Mouse (Mus musculus) brain, adult 2 months (tissue): ENCODE measurements at regions not wholly inside any gene's neighbourhood (a gene's known extent, or its start where the extent isn't known, plus 50 kb on each side); places are given as distances from the start of the nearest gene placed in this dataset.
A peak's percentile ranks its signal among the peaks of the same experiment; 100 is the strongest.
"Not testable (repeated sequence)": the region's sequence is repeated elsewhere in the genome, so short reads cannot be mapped to it uniquely, and the experiment has no call there.

Experiments
- DNase-seq: peaks from one replicate; pipeline ENCODE4 v3.0.0; 2011; ENCODE audit warnings: low read depth, low spot score

DNA sequence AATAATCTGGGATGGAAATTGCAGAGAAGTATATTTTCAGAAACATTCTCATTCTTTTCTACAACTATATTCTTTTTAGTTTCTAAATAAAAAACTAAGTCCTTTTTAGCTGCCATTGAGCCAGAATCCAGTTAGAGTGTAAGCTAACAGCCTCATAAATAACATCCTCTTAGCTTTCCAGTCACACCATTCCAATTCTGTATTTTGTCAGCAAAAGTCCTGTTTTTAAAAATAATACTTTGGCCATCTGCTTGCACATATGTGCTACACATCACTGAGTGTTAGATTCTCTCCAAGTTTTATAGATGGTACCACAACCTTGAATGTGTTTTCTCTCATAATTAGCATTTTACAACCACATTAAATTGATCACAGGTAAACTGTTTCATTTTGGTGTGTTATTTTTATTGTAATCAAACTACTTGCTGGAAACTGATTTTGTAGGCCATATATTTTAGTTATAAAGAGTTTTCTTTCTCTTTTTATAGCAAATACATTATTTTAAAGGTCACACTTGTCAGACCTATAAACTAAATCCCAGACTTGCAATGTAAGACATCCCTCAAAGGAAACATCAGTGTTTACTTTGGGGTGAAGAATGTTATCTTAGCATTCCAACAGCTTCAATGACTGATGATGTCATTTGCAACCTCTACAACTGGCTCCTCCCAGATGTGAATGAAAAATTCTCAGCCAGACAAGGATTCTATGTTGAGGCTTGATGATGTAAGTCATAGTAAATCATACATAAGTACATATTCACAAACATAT is 1878.9 kb upstream of the Flrt2 start:
- DNase-seq: peak; percentile 68

- no peak for DNase-seq
Observed at GRCm38 (mm10) chr12:93850944-93851520, 1841.0 kb upstream of the Flrt2 start.

GRCm38 (mm10) chr12:93851660-93852059 is 1840.4 kb upstream of the Flrt2 start:
- DNase-seq: no peak

- peak; percentile 1 for DNase-seq
Observed at GRCm38 (mm10) chr12:93885946-93886345, 1806.1 kb upstream of the Flrt2 start.

- DNase-seq: no peak
Observed at GRCm38 (mm10) chr12:93890109-93890508, 1801.9 kb upstream of the Flrt2 start.

DNA sequence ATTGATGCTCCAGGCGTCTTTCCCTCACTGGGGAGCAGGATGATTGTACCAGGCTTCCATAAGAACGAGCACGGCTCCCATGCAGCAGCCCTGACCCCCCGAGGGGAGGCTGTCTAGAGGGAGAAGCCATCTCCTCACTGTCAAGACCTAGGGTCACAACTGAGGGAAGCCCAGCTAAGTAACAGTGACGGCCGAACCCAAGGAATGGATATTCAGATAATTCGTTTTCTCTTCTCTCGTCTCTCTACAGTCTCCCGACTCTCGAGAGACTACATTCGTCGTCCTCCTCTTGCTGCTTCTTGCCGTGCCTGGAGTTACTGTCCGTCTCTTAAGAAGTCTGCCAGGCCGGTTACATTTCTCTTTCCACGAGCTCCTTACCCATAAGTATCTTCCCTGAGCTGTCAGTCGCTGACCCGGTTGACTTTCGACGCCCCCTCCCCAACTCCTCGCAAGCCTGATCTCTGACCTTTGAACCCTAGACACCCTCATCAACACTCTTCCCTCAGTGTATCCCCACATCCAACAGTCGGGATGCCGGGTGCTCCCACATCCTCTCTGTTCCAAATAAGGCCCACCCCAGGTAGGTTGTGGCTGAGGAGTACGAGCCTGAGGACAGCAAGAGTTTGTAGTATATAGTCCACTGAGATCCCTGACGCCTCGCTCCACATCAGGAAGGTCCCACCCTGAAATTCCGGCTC is 1763.3 kb upstream of the Flrt2 start:
- DNase-seq: not testable (repeated sequence)

DNA sequence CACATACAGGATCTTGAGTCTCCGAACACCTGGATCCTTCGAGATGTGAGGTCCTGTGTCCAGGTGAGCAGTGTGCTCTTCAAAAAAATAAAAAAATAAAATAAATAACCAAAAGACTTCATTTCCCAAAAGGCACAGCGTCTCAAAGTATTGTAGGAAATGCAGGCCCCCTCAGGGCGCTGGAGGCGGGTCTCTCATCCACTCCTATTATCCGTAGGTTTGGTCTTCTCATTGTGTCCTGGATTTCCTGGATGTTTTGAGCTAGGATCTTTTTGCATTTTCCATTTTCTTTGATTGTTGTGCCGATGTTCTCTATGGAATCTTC is 1762.8 kb upstream of the Flrt2 start:
- DNase-seq: not testable (repeated sequence)

GRCm38 (mm10) chr12:93930242-93930641 is 1761.8 kb upstream of the Flrt2 start:
- not testable (repeated sequence) for DNase-seq

DNA sequence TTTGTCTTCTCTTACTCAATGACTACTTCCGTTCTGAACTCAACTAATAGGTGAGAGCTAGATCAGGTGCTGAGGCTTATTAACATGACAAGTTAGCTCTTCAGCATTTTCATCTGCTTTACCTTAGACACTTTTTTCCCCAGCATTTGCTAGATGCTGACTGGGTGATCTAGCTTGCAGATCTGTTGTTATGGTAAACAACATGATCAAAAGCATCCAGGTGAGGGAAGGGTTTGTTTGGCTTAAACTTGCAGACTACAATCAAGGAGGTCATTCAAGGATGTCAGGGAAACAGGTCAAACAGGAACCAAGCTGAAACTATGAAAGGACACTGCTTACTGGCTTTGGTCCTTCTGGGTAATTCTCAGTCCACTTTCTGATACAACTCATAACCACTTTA is 1731.2 kb upstream of the Flrt2 start:
- no peak for DNase-seq

DNA sequence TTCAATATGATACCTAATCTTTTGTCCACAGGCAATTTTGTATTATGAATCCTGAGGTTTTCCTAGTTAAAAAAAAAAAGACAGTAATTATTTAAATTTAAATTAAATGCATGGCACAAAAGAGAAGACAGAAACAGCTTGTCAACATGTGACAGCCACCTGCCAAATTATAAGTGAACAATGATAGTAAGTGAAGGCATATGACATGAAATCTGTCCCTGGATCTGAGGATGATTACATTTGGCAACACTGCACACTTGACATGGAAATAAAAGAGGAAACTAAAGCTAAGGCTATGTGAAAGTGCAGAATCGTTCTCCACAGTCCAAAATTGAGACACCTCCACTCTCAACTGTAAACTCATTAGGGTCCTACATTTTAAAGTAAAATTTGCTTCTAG is 1710.7 kb upstream of the Flrt2 start:
- DNase-seq: no peak

DNA sequence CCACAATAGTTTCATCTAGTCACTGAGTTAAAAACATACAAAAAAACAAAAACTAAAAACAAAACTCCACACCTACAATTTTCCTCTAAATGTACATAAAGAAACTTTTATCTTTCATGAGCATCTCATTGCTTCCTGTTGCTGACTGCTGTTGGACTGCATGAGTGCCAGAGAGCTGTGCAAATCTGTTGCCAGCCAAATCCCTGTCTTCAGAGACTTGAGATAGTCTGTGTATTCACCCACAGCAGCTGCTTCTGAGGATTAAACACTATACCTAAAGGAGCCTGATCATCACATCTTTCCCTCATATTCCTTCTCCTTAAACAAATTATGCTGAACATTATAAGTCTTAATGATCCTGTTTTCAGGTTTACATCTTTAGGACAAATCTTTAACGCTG is 1700.5 kb upstream of the Flrt2 start:
- DNase-seq: peak; percentile 42

GRCm38 (mm10) chr12:93993875-93994274 is 1698.2 kb upstream of the Flrt2 start:
- peak; percentile 69 for DNase-seq

- no peak for DNase-seq
Observed at GRCm38 (mm10) chr12:94015946-94016345, 1676.1 kb upstream of the Flrt2 start.

GRCm38 (mm10) chr12:94031364-94031763 is 1660.7 kb upstream of the Flrt2 start:
- peak; percentile 1 for DNase-seq

GRCm38 (mm10) chr12:94047972-94048371 is 1644.1 kb upstream of the Flrt2 start:
- DNase-seq: no peak

- peak; percentile 56 for DNase-seq
Observed at GRCm38 (mm10) chr12:94057767-94058166, 1634.3 kb upstream of the Flrt2 start.

DNA sequence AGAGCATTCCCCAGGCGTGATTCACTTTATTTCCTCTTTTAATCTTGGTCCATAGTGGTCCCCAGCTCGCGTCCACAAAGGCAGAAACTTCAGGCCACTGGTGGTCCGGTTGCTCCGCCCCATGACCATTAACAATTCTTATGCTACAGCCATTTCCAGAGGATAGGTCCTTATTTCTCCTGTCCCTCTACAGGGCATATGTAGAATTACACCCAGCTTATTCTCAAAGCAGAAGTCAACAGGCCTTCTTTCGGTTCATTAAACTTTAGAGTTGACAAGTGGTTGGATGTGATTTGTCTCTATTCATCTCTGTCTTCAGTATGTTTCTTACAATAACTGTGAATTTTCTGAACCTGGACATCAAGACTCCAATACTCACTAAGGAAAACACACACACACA is 1632.4 kb upstream of the Flrt2 start:
- DNase-seq: no peak

DNA sequence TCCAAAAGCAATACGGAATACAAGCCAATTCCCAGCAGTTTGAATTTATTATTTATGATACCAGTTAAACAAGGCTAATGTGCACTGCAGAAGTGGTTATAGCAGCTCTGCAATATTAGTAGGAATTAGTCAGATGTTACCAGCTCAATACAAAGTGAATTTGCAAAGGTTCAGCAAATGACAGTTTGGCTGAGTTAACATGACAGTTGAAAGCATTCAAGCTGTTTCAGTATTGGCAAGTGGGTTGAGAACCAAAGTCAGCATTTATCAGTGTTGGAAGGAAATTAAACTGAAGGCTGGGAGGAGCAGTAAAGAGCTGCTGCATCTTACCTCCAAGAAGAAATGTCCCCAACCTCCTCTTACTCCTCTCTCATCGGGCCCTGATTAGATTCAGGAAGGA is 1631.7 kb upstream of the Flrt2 start:
- DNase-seq: peak; percentile 42

DNA sequence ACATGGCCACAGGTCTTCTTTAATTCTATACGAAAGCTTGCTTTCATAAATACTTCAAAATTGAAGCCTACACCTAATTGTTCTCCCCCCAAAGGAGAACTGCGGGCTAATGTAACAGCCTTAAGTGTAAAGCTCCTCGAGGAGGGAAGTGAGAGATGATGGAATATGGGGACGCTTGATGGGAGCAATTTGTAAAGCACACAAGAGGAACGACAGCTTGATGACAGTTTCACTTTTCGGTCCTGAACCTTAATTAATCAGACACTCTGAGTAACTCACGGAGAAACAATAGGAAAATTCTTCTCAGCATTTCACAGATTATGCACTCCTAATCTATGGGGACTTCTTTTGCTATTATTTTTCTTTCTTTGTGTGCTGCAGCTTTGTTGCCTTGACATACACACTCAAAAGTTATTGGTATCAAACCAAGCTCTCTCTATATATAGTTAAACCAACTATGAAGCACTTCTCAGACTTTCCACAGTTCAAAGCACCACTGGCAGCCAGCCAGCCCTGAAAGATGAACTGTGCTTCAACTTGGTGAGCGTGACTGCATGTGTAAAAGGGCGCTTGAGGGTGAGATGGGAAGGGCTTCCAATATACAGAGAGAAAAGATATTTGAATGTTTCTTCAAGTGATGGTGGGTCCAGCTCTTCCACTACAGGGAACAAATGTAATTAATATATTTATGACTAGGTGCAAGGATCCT is 1625.4 kb upstream of the Flrt2 start:
- DNase-seq: no peak

DNA sequence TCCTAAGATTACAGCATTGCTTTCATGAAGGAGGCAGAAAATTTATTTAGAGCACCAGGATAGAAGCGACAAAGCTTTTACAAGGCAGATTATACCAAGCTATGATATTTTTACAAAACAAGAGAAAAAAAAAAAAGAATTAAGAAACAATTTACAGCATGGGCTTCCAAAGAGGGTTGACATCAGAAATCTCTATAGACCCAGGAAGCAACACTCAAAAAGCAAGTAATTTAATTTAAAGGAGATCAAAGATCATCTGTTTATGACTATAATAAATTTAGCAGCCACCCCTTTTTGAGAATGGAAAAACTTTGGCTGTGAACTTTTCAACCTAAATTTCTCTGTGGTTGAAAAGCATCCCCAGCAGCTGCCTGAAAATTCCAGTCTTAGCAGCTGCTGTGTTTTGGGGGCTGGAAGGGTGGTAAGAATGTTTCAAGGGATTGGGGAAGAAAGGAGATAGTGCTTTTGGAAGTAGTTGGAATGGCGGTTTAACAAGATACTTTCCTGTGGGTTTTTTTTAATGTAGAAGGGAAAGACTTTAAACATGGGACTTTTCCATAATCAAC is 1621.0 kb upstream of the Flrt2 start:
- peak; percentile 8 for DNase-seq

- DNase-seq: peak; percentile 2
Observed at GRCm38 (mm10) chr12:94105582-94106162, 1586.4 kb upstream of the Flrt2 start.

DNA sequence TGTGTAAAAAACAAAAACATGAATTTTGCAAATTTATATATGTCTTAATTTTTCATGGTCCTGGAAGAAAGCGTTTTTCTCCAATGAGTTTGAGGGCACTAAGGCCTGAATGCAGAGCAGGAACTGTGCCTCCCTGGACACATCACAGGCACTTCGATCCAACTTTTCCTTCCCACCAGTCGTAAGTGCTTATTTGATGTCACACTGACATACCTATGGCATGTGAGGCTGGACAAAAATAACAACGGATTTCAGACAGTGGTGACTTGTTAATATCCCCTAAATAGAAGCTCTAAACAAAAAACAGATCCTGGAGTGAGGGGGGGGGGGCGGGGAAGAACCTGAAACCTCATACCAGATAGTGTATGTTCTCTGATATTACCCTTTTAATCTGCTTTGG is 1541.9 kb upstream of the Flrt2 start:
- no peak for DNase-seq
